Mouse (Mus musculus) hindbrain, embryonic 15.5 days (tissue): ENCODE measurements around the gene BC024978. TPM values are rescaled to one million over a fixed set of nuclear protein-coding genes. Genes with fewer than 3 reads are reported as not detected.

Source experiments
- ATAC-seq: fragments of 200-750 bp; cut with Nextera tagmentation; 2 replicates; pipeline ENCODE4 v1.8.0; 2017; ENCODE audit warnings: low read depth, moderate number of reproducible peaks, moderate TSS enrichment; ENCODE audit not compliant: low FRiP score
- H3K27ac ChIP-seq: fragments of 300-500 bp; sonication (generic); replicated peaks from 2 replicates; pipeline ENCODE4 v1.5.1; 2015; ENCODE audit warnings: mild to moderate bottlenecking, inconsistent platforms
- H3K27me3 ChIP-seq: fragments of 300-500 bp; sonication (generic); 2 replicates; pipeline ENCODE4 v1.6.1; 2015; ENCODE audit warnings: control low read depth, inconsistent platforms
- H3K36me3 ChIP-seq: fragments of 300-500 bp; sonication (generic); 2 replicates; pipeline ENCODE4 v1.6.1; 2015; ENCODE audit warnings: control low read depth, inconsistent platforms
- H3K4me1 ChIP-seq: fragments of 300-500 bp; sonication (generic); replicated peaks from 2 replicates; pipeline ENCODE4 v1.6.1; 2015; ENCODE audit warnings: control low read depth, inconsistent platforms
- H3K4me2 ChIP-seq: fragments of 300-500 bp; sonication (generic); 2 replicates; pipeline ENCODE4 v1.6.1; 2015; ENCODE audit warnings: moderate library complexity, mild to moderate bottlenecking, inconsistent platforms
- H3K4me3 ChIP-seq: fragments of 300-500 bp; sonication (generic); 2 replicates; pipeline ENCODE4 v1.5.1; 2015; ENCODE audit warnings: mild to moderate bottlenecking, inconsistent platforms
- H3K9ac ChIP-seq: fragments of 300-500 bp; sonication (generic); 2 replicates; pipeline ENCODE4 v1.6.1; 2015; ENCODE audit warnings: inconsistent platforms
- H3K9me3 ChIP-seq: fragments of 300-500 bp; sonication (generic); 2 replicates; pipeline ENCODE4 v1.6.1; 2016; ENCODE audit warnings: control low read depth, inconsistent platforms
- WGBS: fragments of 180-500 bp; shearing (Covaris S2); methylation state at CpG from one replicate; pipeline ENCODE4 v1.1.7; 2015; 5-methylcytosine and 5-hydroxymethylcytosine counted together
- polyA plus RNA-seq: library from polyadenylated mRNA; unstranded; fragments of >200 nt; fragmentation: Nextera tagmentation; extraction: Ambion mirVana; gene quantifications from 2 replicates; pipeline ENCODE4 v1.2.1, GENCODE M21; 2015

BC024978 gene
- polyA plus RNA-seq, 1 experiment from 2014 or later: 4.0 TPM

DNA sequence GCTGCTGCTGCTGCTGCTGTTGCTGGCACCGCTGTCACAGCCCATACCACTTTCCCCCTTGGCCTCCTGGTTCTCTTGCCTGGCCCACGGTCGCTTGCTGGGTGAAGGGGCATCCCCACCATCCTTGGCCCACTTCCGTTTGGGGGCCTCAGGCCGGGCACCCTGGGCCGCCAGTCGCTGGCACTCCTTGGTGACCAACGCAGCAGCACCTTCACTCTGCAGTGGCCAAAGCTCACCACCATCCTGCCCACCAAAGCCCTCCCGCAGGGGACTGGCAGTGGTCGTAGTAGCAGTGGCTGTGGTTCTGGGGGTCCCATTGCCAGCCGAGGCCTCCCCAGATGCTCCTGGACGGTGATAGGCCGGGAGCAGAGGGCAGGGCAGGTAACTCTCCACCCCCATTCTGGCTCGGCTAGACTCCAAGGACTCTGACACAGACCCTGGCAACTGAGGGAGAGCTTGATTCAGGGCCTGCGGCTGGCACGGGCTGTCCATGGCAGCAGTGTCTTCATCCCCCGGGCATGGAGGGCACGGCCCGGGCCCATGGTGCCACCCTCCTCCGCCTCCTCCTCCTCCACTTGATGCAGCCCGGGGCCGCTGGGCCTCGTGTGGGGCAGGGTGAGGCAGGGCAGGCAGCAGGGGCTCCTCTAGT lies 30.4 kb upstream of the BC024978 start:
- Histone ChIP-seq H3K4me3 (peak overlapping the region; percentile 78), H3K4me2 (peak overlapping the region; percentile 76), H3K27me3 (no peaks in the 10 kb centered on the region), H3K9me3 (no peaks in the 10 kb centered on the region), H3K9ac (peak overlapping the region; percentile 81), H3K4me1 (peaks cover 63% of the 10 kb centered on the region), H3K36me3 (peaks cover 9% of the 10 kb centered on the region; the same call in 1 of the 2 replicates), H3K27ac (peak overlapping the region; percentile 98)
- WGBS: 65% methylated on average over 23 of the region's 23 CpGs
- ATAC-seq: peak; percentile 6; the same call in 1 of the 2 replicates

DNA sequence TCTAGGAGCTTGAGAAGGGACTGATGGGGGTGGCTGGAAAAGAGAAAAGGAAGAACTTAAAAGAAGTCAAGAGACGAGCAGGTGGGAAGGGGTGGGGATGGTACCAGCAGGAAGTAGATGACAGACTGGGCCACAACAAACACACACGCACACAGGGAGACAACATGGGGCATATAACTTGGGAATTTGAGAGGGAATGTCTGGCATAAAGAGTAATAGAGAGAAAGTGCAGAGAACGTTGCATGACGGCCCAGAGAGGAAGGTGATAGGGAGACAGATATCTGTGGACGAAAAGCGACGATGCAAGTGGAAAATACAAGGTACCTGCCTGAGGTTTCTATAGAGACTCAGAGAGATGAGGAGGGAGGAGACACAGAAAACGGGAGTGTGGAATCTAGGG lies 29.9 kb upstream of the BC024978 start:
- peaks cover 58% of the 10 kb centered on the region for H3K4me1 ChIP-seq
- H3K9ac ChIP-seq: peak overlapping the region; percentile 81
- ATAC-seq: no peak; the same call in 1 of the 2 replicates
- H3K9me3 ChIP-seq: no peaks in the 10 kb centered on the region
- 1% methylated on average over 8 of the region's 8 CpGs for WGBS
- H3K27me3 ChIP-seq: no peaks in the 10 kb centered on the region
- peaks cover 9% of the 10 kb centered on the region; the same call in 1 of the 2 replicates for H3K36me3 ChIP-seq
- peak overlapping the region; percentile 76 for H3K4me2 ChIP-seq
- peak overlapping the region; percentile 78 for H3K4me3 ChIP-seq
- H3K27ac ChIP-seq: peak overlapping the region; percentile 98

DNA sequence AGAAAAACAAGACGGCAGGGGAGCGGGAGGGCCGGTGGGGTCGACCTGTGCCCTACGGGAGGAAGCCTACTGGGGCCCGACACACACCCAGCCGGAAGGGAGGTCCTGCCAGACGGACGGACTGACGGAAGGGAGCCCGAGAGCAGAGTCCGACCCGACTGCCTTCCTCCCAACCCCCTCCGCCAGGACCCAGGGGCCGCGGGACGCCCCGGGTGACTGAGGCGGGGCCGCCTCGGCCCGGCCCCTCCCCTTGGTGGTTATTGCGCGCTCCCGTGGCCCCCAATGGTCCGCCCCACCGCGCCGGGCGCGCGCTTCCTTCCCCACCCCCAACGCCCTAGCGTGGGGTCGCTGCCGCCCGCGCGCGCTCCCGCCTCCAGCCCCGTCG lies 29.4 kb upstream of the BC024978 start:
- Histone ChIP-seq H3K4me3 (peak overlapping the region; percentile 78), H3K4me2 (peak overlapping the region; percentile 76), H3K4me1 (peaks cover 52% of the 10 kb centered on the region), H3K36me3 (peaks cover 12% of the 10 kb centered on the region; the same call in 1 of the 2 replicates), H3K9me3 (no peaks in the 10 kb centered on the region), H3K27me3 (no peaks in the 10 kb centered on the region), H3K9ac (peak overlapping the region; percentile 81), H3K27ac (peak overlapping the region; percentile 98)
- 1% methylated on average over 28 of the region's 43 CpGs for WGBS
- peak; percentile 49 for ATAC-seq

DNA sequence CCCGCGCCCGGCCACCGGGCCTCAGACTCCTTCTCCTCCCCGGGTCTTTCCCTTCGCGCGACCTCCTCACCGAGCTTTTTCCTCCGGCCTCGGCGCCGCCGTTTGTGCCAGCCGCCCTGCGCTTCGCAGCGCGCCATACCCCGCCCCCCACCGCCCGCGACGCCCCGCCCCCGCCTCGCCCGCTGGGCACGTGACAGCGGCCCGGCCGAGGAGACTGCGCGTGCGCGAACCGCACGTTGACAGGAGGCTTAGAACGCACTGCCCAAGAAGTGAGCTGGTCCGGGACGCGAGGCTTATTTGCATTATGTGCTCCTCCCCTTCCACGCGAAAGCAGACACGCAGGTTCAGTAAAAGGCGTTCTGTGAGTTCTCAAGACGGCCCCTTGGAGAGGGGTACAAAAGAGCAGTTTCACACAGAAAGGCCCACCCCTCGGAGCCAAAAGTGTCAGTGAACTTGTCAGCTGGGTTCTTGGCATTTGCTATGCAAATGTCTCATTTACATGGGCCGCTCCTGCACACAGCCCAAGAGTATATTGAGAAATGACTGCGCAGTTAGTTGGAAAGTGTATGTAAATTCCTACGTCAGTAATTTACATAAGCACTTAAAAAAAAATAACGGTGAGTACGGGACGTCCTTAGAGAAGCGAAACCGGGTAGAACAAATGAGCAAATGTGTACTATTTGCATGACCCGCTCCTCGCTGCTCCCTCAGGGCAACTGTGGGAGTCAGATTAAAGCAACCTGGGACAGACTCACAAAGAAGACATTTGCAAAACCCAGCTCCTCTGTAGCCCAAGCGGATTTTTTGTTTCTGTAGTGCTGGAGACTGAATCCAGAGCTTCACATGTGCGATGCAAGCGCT lies 28.7 kb upstream of the BC024978 start, which contains the start of gene Egln2:
Gene Egln2 (minus strand): TSS at position 189 of the 861 bp plus-strand sequence.
- H3K27me3 ChIP-seq: no peaks in the 10 kb centered on the region
- WGBS: under 1% methylated on average over 60 of the region's 61 CpGs
- peak; percentile 77 for ATAC-seq
- H3K4me3 ChIP-seq: peak within 1 kb of the TSS; percentile 78
- H3K9me3 ChIP-seq: no peaks in the 10 kb centered on the region
- H3K36me3 ChIP-seq: peaks cover 13% of the 10 kb centered on the region
- H3K4me2 ChIP-seq: peak within 1 kb of the TSS; percentile 76
- peaks cover 46% of the 10 kb centered on the region for H3K4me1 ChIP-seq
- H3K27ac ChIP-seq: peak within 1 kb of the TSS; percentile 98
- peak within 1 kb of the TSS; percentile 81 for H3K9ac ChIP-seq

DNA sequence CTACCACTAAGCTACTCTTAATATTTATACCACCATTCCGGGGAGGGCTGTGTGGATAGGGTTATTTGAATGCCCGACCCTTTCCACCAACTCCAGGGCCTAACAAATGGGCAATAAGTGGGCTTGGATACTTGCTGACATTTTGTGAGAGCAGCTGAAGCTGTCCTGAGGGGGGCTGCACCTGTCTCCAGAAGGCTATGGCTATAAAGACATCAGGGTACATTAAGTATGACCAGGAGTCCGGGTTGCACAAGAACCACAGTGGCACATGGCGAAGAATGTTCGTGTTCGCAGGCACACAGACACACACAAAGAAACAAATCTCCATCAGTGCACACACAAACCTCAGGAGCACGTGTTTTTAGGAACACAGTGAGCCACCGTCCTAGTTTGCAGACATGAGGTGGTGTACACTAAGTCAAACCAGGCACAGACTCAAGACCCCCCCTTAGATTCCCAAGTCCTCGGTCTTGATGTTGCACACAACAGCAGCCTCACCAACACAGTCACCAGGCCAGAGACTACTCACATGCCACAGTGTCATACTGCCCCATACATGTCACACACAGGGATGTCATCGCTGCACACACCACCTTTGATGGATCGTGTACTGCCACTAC lies 28.0 kb upstream of the BC024978 start:
- ATAC-seq: no peak
- Histone ChIP-seq H3K27me3 (no peaks in the 10 kb centered on the region), H3K9ac (peak overlapping the region; percentile 81), H3K9me3 (no peaks in the 10 kb centered on the region), H3K4me3 (peak overlapping the region; percentile 78), H3K27ac (peak overlapping the region; percentile 98), H3K36me3 (peaks cover 18% of the 10 kb centered on the region), H3K4me1 (peaks cover 39% of the 10 kb centered on the region), H3K4me2 (peak overlapping the region; percentile 76)
- 75% methylated on average over 11 of the region's 11 CpGs for WGBS

DNA sequence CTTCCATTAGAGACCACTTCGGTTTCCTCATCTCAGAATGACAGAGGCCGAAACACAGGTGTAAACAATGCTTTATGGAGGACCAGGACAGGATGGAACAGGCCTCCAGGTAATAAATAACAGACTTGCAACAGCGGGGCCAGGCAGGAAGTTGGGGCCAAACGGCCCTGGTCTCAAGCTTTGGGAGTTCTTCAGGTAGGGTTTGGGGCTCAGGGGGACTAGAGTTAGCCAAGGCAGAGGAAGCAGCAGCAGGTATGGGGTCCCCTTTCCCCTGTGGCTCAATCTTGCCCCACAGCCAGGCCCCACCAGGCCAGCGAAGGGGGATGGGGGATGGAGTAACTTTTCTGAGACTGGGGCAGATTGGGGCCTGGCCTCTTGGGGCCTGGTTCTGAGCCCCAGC lies 27.2 kb upstream of the BC024978 start:
- WGBS: 91% methylated on average over 5 of the region's 5 CpGs
- peaks cover 18% of the 10 kb centered on the region for H3K36me3 ChIP-seq

DNA sequence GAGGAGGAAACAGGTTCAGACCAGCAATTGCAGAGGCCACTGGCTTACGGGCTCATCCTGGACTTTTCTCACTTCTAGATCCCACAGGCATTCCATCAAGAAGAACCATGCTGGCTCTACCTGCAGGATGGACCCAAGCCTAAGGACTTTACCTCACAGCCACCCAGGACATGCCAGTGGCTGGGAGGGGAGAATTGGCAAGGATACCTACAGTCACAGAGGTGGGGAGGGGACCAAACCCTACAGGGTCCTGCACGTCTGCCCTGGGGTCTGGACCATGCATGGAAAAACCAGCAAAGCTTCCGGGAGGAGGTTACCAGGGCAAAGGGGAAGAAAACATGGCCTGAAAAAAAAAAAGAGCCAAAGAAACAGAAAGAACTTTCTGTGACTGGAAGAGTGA lies 24.6 kb upstream of the BC024978 start:
- no peaks in the 10 kb centered on the region for H3K9me3 ChIP-seq
- H3K4me2 ChIP-seq: no peak overlapping the region
- H3K36me3 ChIP-seq: peaks cover 26% of the 10 kb centered on the region; the same call in 1 of the 2 replicates
- H3K4me1 ChIP-seq: peaks cover 7% of the 10 kb centered on the region
- no peak for ATAC-seq
- no peak overlapping the region for H3K9ac ChIP-seq
- no peaks in the 10 kb centered on the region for H3K27me3 ChIP-seq
- H3K4me3 ChIP-seq: no peak overlapping the region
- WGBS: 94% methylated on average over 3 of the region's 3 CpGs
- H3K27ac ChIP-seq: no peak overlapping the region

More for the DNA sequence above, 27.2 kb upstream of the BC024978 start:
- H3K27ac ChIP-seq: no peak overlapping the region
- H3K4me3 ChIP-seq: no peak overlapping the region
- H3K4me2 ChIP-seq: no peak overlapping the region
- no peak overlapping the region for H3K9ac ChIP-seq
- H3K4me1 ChIP-seq: peaks cover 31% of the 10 kb centered on the region
- H3K27me3 ChIP-seq: no peaks in the 10 kb centered on the region
- H3K9me3 ChIP-seq: no peaks in the 10 kb centered on the region
- no peak for ATAC-seq

DNA sequence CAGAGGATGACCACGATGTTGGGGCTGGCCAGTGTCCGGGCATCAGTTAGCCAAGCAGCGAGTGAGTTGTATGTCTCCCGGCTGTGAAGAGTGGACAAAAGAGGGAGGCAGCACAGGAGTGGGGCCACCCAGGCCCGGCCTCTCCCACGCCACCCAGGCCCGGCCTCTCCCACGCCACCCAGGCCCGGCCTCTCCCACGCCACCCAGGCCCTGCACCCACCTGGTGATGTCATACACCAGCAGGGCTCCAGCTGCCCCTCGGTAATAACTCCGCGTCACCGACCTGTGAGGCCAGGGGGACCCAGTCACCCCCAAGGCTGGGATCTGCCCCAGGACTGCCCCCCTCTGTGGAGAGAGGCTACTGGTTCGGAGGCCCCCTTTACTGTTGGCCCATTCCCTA lies 21.1 kb upstream of the BC024978 start:
- Histone ChIP-seq H3K9ac (no peak overlapping the region), H3K27ac (no peak overlapping the region), H3K4me3 (no peak overlapping the region), H3K4me1 (peaks cover 13% of the 10 kb centered on the region), H3K36me3 (peaks cover 26% of the 10 kb centered on the region; the same call in 1 of the 2 replicates), H3K9me3 (no peaks in the 10 kb centered on the region), H3K4me2 (no peak overlapping the region), H3K27me3 (no peaks in the 10 kb centered on the region)
- ATAC-seq: no peak
- 96% methylated on average over 15 of the region's 15 CpGs for whole genome bisulfite sequencing

DNA sequence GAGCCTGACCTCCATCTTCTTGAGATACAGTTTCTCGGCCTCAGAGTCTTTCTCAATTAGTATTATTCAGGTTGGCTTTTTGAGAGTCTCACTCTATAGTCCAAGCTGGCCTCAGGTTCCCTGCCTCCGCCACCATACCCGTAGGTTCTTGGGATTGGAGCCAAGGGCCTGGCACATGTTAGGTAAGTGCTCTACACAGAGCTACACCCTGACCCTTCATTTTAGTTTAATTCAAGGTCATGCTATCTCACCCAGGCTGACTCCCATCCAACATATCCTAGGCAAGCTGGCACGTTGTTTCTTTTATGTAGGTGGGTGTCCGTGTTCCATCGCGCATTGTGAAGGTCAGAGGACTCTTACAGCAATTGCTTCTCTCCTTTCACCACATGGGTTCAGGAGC lies 20.7 kb upstream of the BC024978 start:
- Histone ChIP-seq H3K9me3 (no peaks in the 10 kb centered on the region), H3K36me3 (peaks cover 26% of the 10 kb centered on the region; the same call in 1 of the 2 replicates), H3K27me3 (no peaks in the 10 kb centered on the region), H3K4me1 (peaks cover 16% of the 10 kb centered on the region), H3K27ac (no peak overlapping the region), H3K9ac (no peak overlapping the region), H3K4me2 (no peak overlapping the region), H3K4me3 (no peak overlapping the region)
- no peak for ATAC-seq
- WGBS: 96% methylated on average over 7 of the region's 7 CpGs

DNA sequence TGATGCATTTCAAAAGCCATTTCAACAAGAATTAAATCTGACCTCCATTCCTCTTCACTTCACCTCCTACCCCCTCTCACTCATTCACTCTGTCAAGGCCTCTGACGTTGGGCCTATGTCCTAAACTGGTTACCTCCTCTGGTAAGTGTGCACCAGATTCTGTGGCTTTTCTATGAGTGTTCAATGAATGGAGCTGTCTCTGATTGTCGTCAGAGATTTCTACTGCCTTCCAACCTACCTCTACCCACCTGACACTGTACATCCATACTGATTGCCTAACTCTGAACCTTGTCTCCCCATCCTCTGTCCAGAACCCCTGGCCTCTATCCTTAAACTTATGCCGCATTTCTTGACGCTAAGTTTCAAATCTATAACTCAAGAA lies 17.6 kb upstream of the BC024978 start:
- no peak for ATAC-seq
- H3K27ac ChIP-seq: peak overlapping the region; percentile 94
- no peaks in the 10 kb centered on the region for H3K27me3 ChIP-seq
- WGBS: 18% methylated on average over 4 of the region's 4 CpGs
- H3K4me1 ChIP-seq: peaks cover 20% of the 10 kb centered on the region
- H3K4me3 ChIP-seq: peak overlapping the region; percentile 76
- peaks cover 14% of the 10 kb centered on the region; the same call in 1 of the 2 replicates for H3K36me3 ChIP-seq
- H3K4me2 ChIP-seq: peak overlapping the region; percentile 61
- H3K9ac ChIP-seq: peak overlapping the region; percentile 48
- no peaks in the 10 kb centered on the region for H3K9me3 ChIP-seq

DNA sequence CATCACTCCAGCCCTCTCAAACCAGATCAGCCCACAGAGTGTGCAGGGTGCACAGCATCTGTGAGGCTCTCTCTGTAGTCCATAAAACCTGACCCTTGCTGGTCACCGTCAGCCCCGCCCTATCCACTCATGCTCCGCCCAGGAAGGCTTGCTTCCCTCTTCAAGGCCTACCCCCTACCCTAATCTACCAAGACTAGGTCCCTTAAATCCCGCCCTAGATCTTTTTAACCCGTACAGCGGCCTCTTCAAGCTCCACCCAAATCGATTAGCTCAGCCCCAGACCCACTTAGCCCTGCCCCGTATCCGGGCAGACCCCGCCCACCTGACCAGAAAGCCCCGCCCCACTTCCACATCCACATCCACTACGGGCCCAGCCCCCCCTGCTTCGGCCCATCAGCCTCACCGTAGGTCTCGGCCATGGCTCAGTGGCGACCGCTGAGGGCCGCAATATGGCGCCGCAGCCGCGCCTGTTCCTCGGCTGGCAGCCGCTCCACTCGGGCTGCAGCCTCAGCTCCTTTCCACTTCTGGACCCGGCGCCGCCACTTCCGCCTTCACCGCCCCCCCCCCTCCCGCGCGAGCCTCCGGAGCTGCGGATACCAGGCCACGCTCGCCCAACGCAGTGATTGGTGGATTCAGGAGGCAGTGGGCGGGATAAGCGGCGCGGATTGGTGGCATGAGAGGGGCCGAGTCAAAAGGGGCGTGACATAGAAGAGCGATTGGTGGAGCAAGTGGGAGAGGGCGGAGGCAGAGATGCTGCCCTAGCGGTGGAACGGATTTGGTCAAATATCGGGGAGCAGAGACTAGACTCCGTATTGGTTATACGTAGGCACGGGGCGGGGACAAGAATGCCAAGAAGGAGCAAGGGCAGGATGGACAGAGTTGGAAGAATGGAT lies 17.0 kb upstream of the BC024978 start, which contains the start of gene Rab4b:
Gene Rab4b (minus strand): TSS at position 573 of the 893 bp plus-strand sequence.
- peaks cover 20% of the 10 kb centered on the region for H3K4me1 ChIP-seq
- peak within 1 kb of the TSS; percentile 48 for H3K9ac ChIP-seq
- ATAC-seq: peak; percentile 98
- no peaks in the 10 kb centered on the region for H3K9me3 ChIP-seq
- under 1% methylated on average over 53 of the region's 53 CpGs for WGBS
- H3K4me2 ChIP-seq: peak within 1 kb of the TSS; percentile 63
- peaks cover 8% of the 10 kb centered on the region; the same call in 1 of the 2 replicates for H3K36me3 ChIP-seq
- peak within 1 kb of the TSS; percentile 76 for H3K4me3 ChIP-seq
- no peaks in the 10 kb centered on the region for H3K27me3 ChIP-seq
- H3K27ac ChIP-seq: peak within 1 kb of the TSS; percentile 94
